Mouse (Mus musculus): ENCODE results near the gene Eif1.

DNA sequence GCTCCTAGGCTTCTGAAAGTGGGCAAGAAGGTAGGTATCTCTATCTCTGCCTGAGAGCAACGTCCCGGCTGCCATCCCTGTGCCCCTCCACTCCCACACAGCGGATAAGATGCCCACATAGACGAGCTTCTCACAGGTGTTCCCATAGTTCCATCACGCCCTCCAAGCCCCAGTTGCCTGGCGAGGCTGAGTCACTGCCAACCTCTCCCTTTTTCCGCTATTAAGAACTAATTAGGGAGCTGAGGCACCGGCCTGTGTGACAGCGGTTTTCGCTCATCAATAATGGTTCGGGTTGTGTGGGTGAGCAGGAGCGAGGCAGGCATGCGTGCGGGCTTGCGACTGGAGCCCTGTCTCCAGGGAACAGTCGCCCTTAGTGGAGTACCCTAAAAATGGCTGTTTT, 10.6 kb downstream of the Eif1 start:
- TF ChIP-seq CTCF (IDR thresholded peaks at IDR 0.05; ENCODE audit: low read depth, low read length), result no peak
- TF ChIP-seq POLR2A (IDR thresholded peaks at IDR 0.05; ENCODE audit: extremely low read depth, insufficient read depth, low read length), result no peak
